Mouse (Mus musculus) small intestine, adult 2 months (tissue): ENCODE measurements around the gene Lrrc4c.

Experiments
- CTCF ChIP-seq: fragments of 200-500 bp; IDR thresholded peaks from 2 replicates; pipeline ENCODE4 v1.5.1; 2012; ENCODE audit warnings: low read depth, mild to moderate bottlenecking, control low read depth, inconsistent platforms, low read length, moderate library complexity, mixed read lengths; ENCODE audit not compliant: insufficient replicate concordance, insufficient read length; ENCODE audit errors: extremely low read depth
- POLR2A ChIP-seq: fragments of 200-500 bp; IDR thresholded peaks from 2 replicates; pipeline ENCODE4 v1.6.1; 2012; ENCODE audit warnings: low read depth, mild to moderate bottlenecking, control low read depth, inconsistent platforms, low read length, moderate library complexity

GRCm38 (mm10) chr2:97639941-97640340 is 1322.0 kb downstream of the Lrrc4c start:
- TF ChIP-seq POLR2A (no peak), CTCF (no peak)
